Mouse (Mus musculus) ES-E14 (cell line): ENCODE measurements around the gene Pax5. TPM values are rescaled to one million over a fixed set of nuclear protein-coding genes. Genes with fewer than 3 reads are reported as not detected.

Experiments
- DNase-seq: peaks from one replicate; pipeline ENCODE4 v3.0.0-alpha.2; 2013; ENCODE audit warnings: low read depth, low spot score
- H3K27ac ChIP-seq: 2 replicates; pipeline ENCODE4 v1.5.1; 2012; ENCODE audit warnings: low read depth, mild to moderate bottlenecking, low read length, moderate library complexity, mixed read lengths; ENCODE audit not compliant: poor library complexity, insufficient read depth, severe bottlenecking
- H3K36me3 ChIP-seq: 2 replicates; pipeline ENCODE4 v1.6.1; 2012; ENCODE audit warnings: mild to moderate bottlenecking, low read length, moderate library complexity, mixed read lengths; ENCODE audit not compliant: control insufficient read depth, poor library complexity, insufficient read depth, severe bottlenecking
- H3K4me1 ChIP-seq, 2 experiments: fragments of 150-350 bp in 1 of 2; sonication (generic) in 1 of 2; 2 replicates each; pipeline ENCODE4 v1.6.1; 2012; ENCODE audit warnings: low read length in 2 of 2, mild to moderate bottlenecking in 1 of 2, mixed read lengths in 1 of 2; ENCODE audit not compliant: control insufficient read depth in 2 of 2, insufficient read depth in 2 of 2, poor library complexity in 1 of 2
- H3K4me3 ChIP-seq, 2 experiments: fragments of 150-350 bp in 1 of 2; sonication (generic) in 1 of 2; 2 replicates each; pipeline ENCODE4 v1.5.1; 2012; ENCODE audit warnings: low read length in 2 of 2, low read depth in 1 of 2, mild to moderate bottlenecking in 1 of 2, mixed read lengths in 1 of 2; ENCODE audit not compliant: insufficient read depth in 1 of 2, poor library complexity in 1 of 2, severe bottlenecking in 1 of 2
- H3K9ac ChIP-seq: 2 replicates; pipeline ENCODE4 v1.6.1; 2012; ENCODE audit warnings: low read depth, mild to moderate bottlenecking, low read length, mixed read lengths; ENCODE audit not compliant: poor library complexity, insufficient read depth, severe bottlenecking
- H3K9me3 ChIP-seq: fragments of 150-350 bp; sonication (generic); 2 replicates; pipeline ENCODE4 v1.6.1; 2012; ENCODE audit warnings: low read depth, mild to moderate bottlenecking, low read length; ENCODE audit not compliant: control insufficient read depth, insufficient read depth
- CHD2 ChIP-seq: IDR thresholded peaks from 2 replicates; pipeline ENCODE4 v1.6.1; 2014; ENCODE audit warnings: mild to moderate bottlenecking, low read depth, low read length, inconsistent platforms
- HCFC1 ChIP-seq: IDR thresholded peaks from 2 replicates; pipeline ENCODE4 v1.6.1; 2012; ENCODE audit warnings: low read length, inconsistent platforms, borderline replicate concordance; ENCODE audit not compliant: insufficient read depth
- MAFK ChIP-seq: IDR thresholded peaks from 2 replicates; pipeline ENCODE4 v1.6.1; 2014; ENCODE audit warnings: mild to moderate bottlenecking, low read depth, low read length, inconsistent platforms; ENCODE audit not compliant: insufficient read depth
- ZC3H11A ChIP-seq: IDR thresholded peaks from 2 replicates; pipeline ENCODE4 v1.6.1; 2012; ENCODE audit warnings: low read depth, mild to moderate bottlenecking, inconsistent platforms, low read length, borderline replicate concordance
- ZNF384 ChIP-seq: IDR thresholded peaks from 2 replicates; pipeline ENCODE4 v1.6.1; 2012; ENCODE audit warnings: low read depth, low read length, inconsistent platforms
- in situ Hi-C, 2 experiments: fragments of 600-800 bp; cut with MboI; formaldehyde crosslinking; loops; one replicate each; pipeline ENCODE4 v1.15.1; 2025; ENCODE audit warnings: low sequenced_read_pairs in 2 of 2, inconsistent platforms in 1 of 2; ENCODE audit not compliant: unreplicated experiment in 2 of 2
- total RNA-seq: library from RNA; depleted of rRNA; stranded (reverse); fragments of 300-350 nt; gene quantifications from 2 replicates; pipeline ENCODE4 v1.2.3, GENCODE M21; 2012

The Pax5 gene
- total RNA-seq, 1 experiment: 0.13 TPM

- in situ Hi-C loops: no loop called here
- Histone ChIP-seq H3K36me3 (no peaks in the 10 kb centered on the region), H3K27ac (no peak overlapping the region), H3K9ac (no peak overlapping the region), H3K4me1 (peaks cover 8 to 18% of the 10 kb centered on the region in 2 experiments), H3K9me3 (no peaks in the 10 kb centered on the region), H3K4me3 (no peak overlapping the region)
- no peak for DNase-seq
- TF ChIP-seq HCFC1 (no peak), CHD2 (no peak)
These were observed 177.6 kb downstream of the Pax5 start for GRCm38 (mm10) chr4:44532731-44533130.

GRCm38 (mm10) chr4:44525336-44525735 lies 185.0 kb downstream of the Pax5 start:
- no peaks in the 10 kb centered on the region for H3K36me3 ChIP-seq
- DNase-seq: no peak
- TF ChIP-seq HCFC1: no peak
- no peak for TF ChIP-seq MAFK
- no peak for TF ChIP-seq ZC3H11A
- TF ChIP-seq CHD2: no peak
- TF ChIP-seq ZNF384: no peak
- no peak overlapping the region for H3K4me3 ChIP-seq
- no peak overlapping the region for H3K27ac ChIP-seq
- H3K9me3 ChIP-seq: no peaks in the 10 kb centered on the region
- in situ Hi-C loops: no loop called here
- peaks cover 0 to 10% of the 10 kb centered on the region in 2 experiments; a peak in 2 of 4 replicates for H3K4me1 ChIP-seq
- H3K9ac ChIP-seq: no peak overlapping the region

- no peak overlapping the region for H3K27ac ChIP-seq
- DNase-seq: no peak
- in situ Hi-C loops: no loop called here
These were observed 191.4 kb downstream of the Pax5 start for GRCm38 (mm10) chr4:44518923-44519322.

GRCm38 (mm10) chr4:44513981-44514380 lies 196.3 kb downstream of the Pax5 start:
- Histone ChIP-seq H3K27ac (no peak overlapping the region), H3K4me3 (no peak overlapping the region), H3K36me3 (no peaks in the 10 kb centered on the region), H3K9me3 (no peaks in the 10 kb centered on the region), H3K4me1 (no peaks in the 10 kb centered on the region), H3K9ac (no peak overlapping the region)
- TF ChIP-seq MAFK (no peak), CHD2 (no peak)
- in situ Hi-C loops: no loop called here
- DNase-seq: no peak

More at GRCm38 (mm10) chr4:44518923-44519322, 191.4 kb downstream of the Pax5 start:
- Histone ChIP-seq H3K4me1 (peaks cover 0 to 2% of the 10 kb centered on the region in 2 experiments; a peak in 1 of 4 replicates), H3K9me3 (no peaks in the 10 kb centered on the region), H3K4me3 (no peak overlapping the region), H3K9ac (no peak overlapping the region), H3K36me3 (no peaks in the 10 kb centered on the region)
- TF ChIP-seq HCFC1 (no peak), MAFK (no peak), ZC3H11A (no peak), CHD2 (no peak), ZNF384 (no peak)

GRCm38 (mm10) chr4:44511682-44512081 lies 198.6 kb downstream of the Pax5 start:
- H3K9me3 ChIP-seq: no peaks in the 10 kb centered on the region
- in situ Hi-C loops: no loop called here
- peak; percentile 65 for DNase-seq
- H3K4me1 ChIP-seq: peaks cover 0 to 2% of the 10 kb centered on the region in 2 experiments; a peak in 1 of 4 replicates
- no peak overlapping the region for H3K27ac ChIP-seq
- TF ChIP-seq CHD2: no peak
- no peak for TF ChIP-seq HCFC1
- TF ChIP-seq ZC3H11A: no peak
- TF ChIP-seq MAFK: no peak
- TF ChIP-seq ZNF384: no peak
- no peaks in the 10 kb centered on the region for H3K36me3 ChIP-seq
- no peak overlapping the region for H3K4me3 ChIP-seq
- no peak overlapping the region for H3K9ac ChIP-seq
